Mouse (Mus musculus) liver, postnatal 0 days (tissue): ENCODE measurements at regions not wholly inside any gene's neighbourhood (a gene's known extent, or its start where the extent isn't known, plus 50 kb on each side); places are given as distances from the start of the nearest gene placed in this dataset.

Experiments used
- ATAC-seq: fragments of 200-750 bp; cut with Nextera tagmentation; 2 replicates; pipeline ENCODE4 v1.8.0; 2017; ENCODE audit warnings: mild to moderate bottlenecking, moderate library complexity
- DNase-seq: peaks from one replicate; pipeline ENCODE4 v3.0.0-alpha.2; 2016
- H3K27ac ChIP-seq: fragments of 300-500 bp; sonication (generic); 2 replicates; pipeline ENCODE4 v1.5.1; 2014; ENCODE audit warnings: antibody characterized with exemption, moderate library complexity, mild to moderate bottlenecking, low read depth
- H3K27me3 ChIP-seq: fragments of 300-500 bp; sonication (generic); 2 replicates; pipeline ENCODE4 v1.6.1; 2014; ENCODE audit warnings: low read length, control low read depth, mixed read lengths; ENCODE audit not compliant: insufficient read depth
- H3K36me3 ChIP-seq: fragments of 300-500 bp; sonication (generic); replicated peaks from 2 replicates; pipeline ENCODE4 v1.6.1; 2014; ENCODE audit warnings: mild to moderate bottlenecking, control low read depth, low read length, moderate library complexity, mixed read lengths; ENCODE audit not compliant: insufficient read depth
- H3K4me1 ChIP-seq: fragments of 300-500 bp; sonication (generic); 2 replicates; pipeline ENCODE4 v1.6.1; 2014; ENCODE audit warnings: antibody characterized with exemption, mild to moderate bottlenecking, control low read depth; ENCODE audit not compliant: insufficient read depth
- H3K4me2 ChIP-seq: fragments of 300-500 bp; sonication (generic); 2 replicates; pipeline ENCODE4 v1.6.1; 2014; ENCODE audit warnings: low read depth, mild to moderate bottlenecking, low read length, moderate library complexity, mixed read lengths
- H3K4me3 ChIP-seq: fragments of 300-500 bp; sonication (generic); 2 replicates; pipeline ENCODE4 v1.5.1; 2014; ENCODE audit warnings: low read depth, low read length
- H3K9ac ChIP-seq: fragments of 300-500 bp; sonication (generic); replicated peaks from 2 replicates; pipeline ENCODE4 v1.6.1; 2014; ENCODE audit warnings: mild to moderate bottlenecking, moderate library complexity
- H3K9me3 ChIP-seq: fragments of 300-500 bp; sonication (generic); 2 replicates; pipeline ENCODE4 v1.6.1; 2016; ENCODE audit warnings: mild to moderate bottlenecking, control low read depth, low read length, mixed read lengths
- CTCF ChIP-seq: sonication (generic); IDR thresholded peaks from 2 replicates; pipeline ENCODE4 v1.5.1; 2016; ENCODE audit warnings: antibody characterized with exemption, low read depth
- EP300 ChIP-seq: IDR thresholded peaks from 2 replicates; pipeline ENCODE4 v1.6.1; 2016; ENCODE audit warnings: antibody characterized with exemption, low read depth, mild to moderate bottlenecking
- WGBS: fragments of 180-500 bp; shearing (Covaris S2); extraction: QIAGEN DNeasy Blood & Tissue Kit; methylation state at CpG from one replicate; pipeline ENCODE4 v1.1.7; 2014; ENCODE audit not compliant: insufficient replicate concordance; 5-methylcytosine and 5-hydroxymethylcytosine counted together

DNA sequence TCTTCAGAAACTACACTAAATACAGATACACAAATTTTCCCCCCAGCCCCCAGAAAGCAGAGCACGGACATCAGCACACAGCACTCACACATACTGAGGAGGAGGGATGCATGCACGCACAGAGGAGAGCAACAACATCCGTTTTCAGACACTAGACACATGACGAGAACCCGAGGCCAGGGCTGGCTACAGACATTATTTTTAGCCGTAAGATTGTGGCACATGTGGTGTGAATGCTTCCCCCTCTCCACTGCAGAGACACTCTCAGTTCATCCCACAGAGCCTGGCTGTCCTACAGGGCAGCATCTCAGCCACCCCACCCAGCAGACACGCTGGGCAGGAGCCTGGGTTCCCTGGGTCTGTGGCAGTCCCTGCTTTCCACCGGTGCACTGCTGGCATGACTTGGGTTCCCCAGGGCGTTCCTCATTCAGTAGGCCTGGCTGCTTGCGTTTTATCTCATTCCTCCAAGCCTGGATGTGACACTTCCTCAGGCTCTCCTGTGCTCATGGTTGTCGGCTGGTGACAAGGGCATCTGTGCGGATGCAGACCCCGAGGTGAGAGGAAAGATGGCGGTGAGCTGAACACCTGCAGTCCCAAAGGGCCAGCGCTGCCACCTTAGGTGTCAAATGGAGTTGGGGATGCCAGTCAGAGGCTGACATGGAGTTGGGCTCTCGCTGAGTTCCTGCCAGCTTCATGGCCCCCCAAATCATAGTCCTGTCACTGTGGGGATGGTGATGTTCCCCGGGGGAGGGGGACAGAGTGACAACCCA, 247.1 kb upstream of the Myt1l start:
- Histone ChIP-seq H3K27me3 (0 out of 2 replicates have a peak, but pooled peaks cover 4% of the 10 kb centered on the region), H3K9ac (no peak overlapping the region), H3K4me3 (no peak overlapping the region), H3K27ac (no peak overlapping the region), H3K4me2 (no peak overlapping the region), H3K9me3 (no peaks in the 10 kb centered on the region), H3K36me3 (no peaks in the 10 kb centered on the region), H3K4me1 (no peaks in the 10 kb centered on the region)
- ATAC-seq (no peak), DNase-seq (no peak)
- no peak for TF ChIP-seq CTCF
- no peak for TF ChIP-seq EP300
- 47% methylated on average over 17 of the region's 17 CpGs for WGBS

DNA sequence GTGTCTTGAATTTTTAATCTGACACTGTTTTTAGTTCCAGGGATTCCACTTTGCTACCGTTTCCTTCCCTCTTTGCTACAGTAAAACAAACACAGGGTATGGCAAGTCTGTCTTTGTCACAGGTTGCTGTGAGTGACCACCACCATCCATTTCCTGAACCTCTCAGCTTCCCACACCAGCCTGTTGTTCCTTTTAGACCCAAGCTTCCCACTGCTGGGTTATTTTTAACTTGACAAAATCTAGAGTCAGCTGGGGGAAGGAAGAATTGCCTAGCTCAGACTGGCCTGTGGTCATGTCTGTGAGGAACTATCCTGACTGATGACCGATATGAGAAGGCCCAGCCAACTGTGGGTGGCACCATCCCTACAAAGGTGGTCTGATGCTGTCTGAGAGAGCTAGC, 239.4 kb upstream of the Myt1l start:
- no peaks in the 10 kb centered on the region for H3K27me3 ChIP-seq
- H3K36me3 ChIP-seq, result no peaks in the 10 kb centered on the region
- 27% methylated on average over 2 of the region's 2 CpGs for WGBS
- no peaks in the 10 kb centered on the region for H3K4me1 ChIP-seq
- H3K4me2 ChIP-seq, result no peak overlapping the region
- no peak overlapping the region for H3K9ac ChIP-seq
- DNase-seq (no peak), ATAC-seq (no peak)
- no peak overlapping the region for H3K4me3 ChIP-seq
- TF ChIP-seq EP300 (no peak), CTCF (no peak)
- no peaks in the 10 kb centered on the region for H3K9me3 ChIP-seq
- no peak overlapping the region for H3K27ac ChIP-seq

DNA sequence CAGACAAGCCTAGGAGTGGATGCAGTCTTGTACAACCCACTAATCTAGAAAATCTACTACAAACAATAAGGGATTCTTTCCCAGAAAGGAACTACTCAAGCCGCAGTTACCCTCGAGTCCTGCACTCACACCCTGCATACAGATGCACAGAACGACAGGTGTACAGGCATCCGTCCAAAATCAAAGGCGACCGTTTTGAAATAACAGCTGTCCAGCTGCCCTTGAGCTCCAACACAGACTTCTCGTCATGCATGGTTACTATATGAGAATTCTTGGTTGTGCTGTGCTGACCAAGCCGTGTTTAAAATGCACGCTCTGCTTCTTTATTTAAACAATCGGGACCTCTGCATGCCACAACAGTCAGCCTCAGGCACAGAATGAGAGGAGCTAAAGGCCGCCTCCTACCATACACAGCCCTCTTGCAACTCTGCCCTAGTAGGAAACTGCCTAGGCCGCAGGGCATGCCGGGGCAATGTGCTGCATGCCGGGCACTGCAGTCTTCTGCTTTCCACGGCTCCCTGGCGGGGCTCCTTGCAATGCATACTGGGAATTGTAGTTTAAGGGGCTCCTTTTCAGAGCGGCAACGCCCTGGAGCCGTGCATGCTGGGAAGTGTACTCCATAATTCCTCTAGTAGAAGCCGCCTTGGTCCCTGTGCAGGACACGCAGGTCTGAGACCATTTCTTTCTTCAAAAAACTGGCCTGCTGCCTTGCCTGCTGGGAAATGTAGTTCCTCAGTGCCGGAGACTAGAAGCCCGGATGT, 237.4 kb upstream of the Myt1l start:
- Histone ChIP-seq H3K4me3 (peak overlapping the region; percentile 31), H3K27me3 (no peaks in the 10 kb centered on the region), H3K9ac (peak overlapping the region; percentile 47; the same call in 1 of the 2 replicates), H3K36me3 (no peaks in the 10 kb centered on the region), H3K9me3 (no peaks in the 10 kb centered on the region), H3K4me2 (peak overlapping the region; percentile 64), H3K27ac (peak overlapping the region; percentile 53; the same call in 1 of the 2 replicates), H3K4me1 (no peaks in the 10 kb centered on the region)
- TF ChIP-seq CTCF (no peak), EP300 (no peak)
- ATAC-seq, result peak; percentile 99
- WGBS, result 15% methylated on average over 23 of the region's 23 CpGs
- DNase-seq, result peak; percentile 86

DNA sequence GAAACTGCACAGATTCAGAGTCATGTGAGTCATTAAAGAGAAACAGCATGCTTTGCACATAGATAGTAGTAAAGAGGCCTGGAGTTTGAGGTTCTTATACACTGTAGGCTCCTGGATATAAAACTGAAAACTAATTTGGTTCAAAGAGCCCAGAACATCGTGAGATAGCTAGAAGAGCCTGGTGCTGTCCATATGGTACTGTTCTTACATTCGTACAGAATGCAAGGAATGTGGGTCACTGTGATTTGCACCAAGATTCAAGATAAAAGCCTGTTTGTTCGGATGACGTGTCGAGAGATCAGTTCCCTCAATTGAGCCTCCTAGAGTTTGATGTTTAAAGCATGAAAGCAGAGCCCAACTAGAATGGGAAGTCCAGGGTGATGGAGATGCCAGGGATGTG, 230.2 kb upstream of the Myt1l start:
- Histone ChIP-seq H3K4me1 (no peaks in the 10 kb centered on the region), H3K27me3 (no peaks in the 10 kb centered on the region), H3K4me2 (no peak overlapping the region), H3K36me3 (no peaks in the 10 kb centered on the region), H3K4me3 (no peak overlapping the region), H3K9me3 (no peaks in the 10 kb centered on the region), H3K9ac (no peak overlapping the region), H3K27ac (no peak overlapping the region)
- TF ChIP-seq EP300 (no peak), CTCF (no peak)
- no peak for ATAC-seq
- WGBS, result 66% methylated on average over 5 of the region's 5 CpGs
- DNase-seq, result no peak

DNA sequence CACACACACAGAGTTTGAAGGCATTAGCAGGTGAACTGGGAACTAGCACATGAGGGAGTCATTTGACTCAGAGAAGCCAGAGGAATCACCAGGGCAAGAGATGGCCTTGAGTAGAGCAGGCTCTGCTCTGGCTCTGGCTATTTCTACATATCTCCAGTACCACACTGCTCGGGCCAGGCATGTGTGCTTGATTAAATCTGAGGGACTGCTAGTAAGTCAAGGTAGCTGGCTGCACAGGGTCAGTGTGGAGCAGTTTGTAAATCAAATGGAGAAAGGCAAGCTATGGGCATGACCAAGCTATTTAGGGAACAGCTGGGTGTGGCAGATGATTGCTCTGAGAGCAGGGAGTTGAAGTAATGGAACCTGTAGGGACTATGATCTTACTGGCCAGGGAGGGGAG, 212.5 kb upstream of the Myt1l start:
- ATAC-seq, result no peak
- no peak overlapping the region for H3K4me3 ChIP-seq
- no peak for TF ChIP-seq EP300
- TF ChIP-seq CTCF, result no peak

DNA sequence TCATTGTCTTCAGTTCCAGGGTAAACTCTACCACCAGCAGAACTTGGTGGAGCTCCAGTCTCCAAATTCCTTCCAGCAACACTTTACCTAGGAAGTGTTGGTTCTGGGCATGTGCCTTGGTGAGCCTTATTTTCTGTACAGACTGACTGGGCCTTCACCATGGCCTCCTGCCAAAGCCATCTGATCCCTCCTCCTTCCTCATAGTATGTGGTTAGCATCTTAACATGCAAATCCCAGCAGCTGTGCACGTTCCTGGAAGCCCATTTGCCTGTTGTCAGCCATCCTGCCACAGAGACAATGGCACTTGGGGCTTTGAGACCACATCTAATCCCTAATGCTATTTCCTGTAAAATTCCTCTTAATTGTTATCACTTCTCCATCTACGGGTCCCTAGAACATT, 206.7 kb upstream of the Myt1l start:
- H3K4me1 ChIP-seq, result no peaks in the 10 kb centered on the region
- WGBS, result 37% methylated on average over 2 of the region's 2 CpGs
- H3K27me3 ChIP-seq, result no peaks in the 10 kb centered on the region
- H3K27ac ChIP-seq, result no peak overlapping the region
- no peak overlapping the region for H3K4me2 ChIP-seq
- no peak overlapping the region for H3K4me3 ChIP-seq
- H3K36me3 ChIP-seq, result no peaks in the 10 kb centered on the region
- no peak for ATAC-seq
- TF ChIP-seq CTCF, result no peak
- no peaks in the 10 kb centered on the region for H3K9me3 ChIP-seq
- no peak overlapping the region for H3K9ac ChIP-seq
- DNase-seq, result no peak

More for the DNA sequence above, 212.5 kb upstream of the Myt1l start:
- no peaks in the 10 kb centered on the region for H3K4me1 ChIP-seq
- no peak overlapping the region for H3K4me2 ChIP-seq
- no peak for DNase-seq
- no peaks in the 10 kb centered on the region for H3K36me3 ChIP-seq
- H3K27me3 ChIP-seq, result no peaks in the 10 kb centered on the region
- no peak overlapping the region for H3K9ac ChIP-seq
- 50% methylated on average over 1 of the region's 1 CpGs for WGBS
- H3K9me3 ChIP-seq, result no peaks in the 10 kb centered on the region
- no peak overlapping the region for H3K27ac ChIP-seq
